Mouse (Mus musculus): ENCODE results near the gene Tppp2. TPM values are rescaled to one million over a fixed set of nuclear protein-coding genes. Genes with fewer than 3 reads are reported as not detected.
"Not testable (repeated sequence)": the region's sequence is repeated elsewhere in the genome, so short reads cannot be mapped to it uniquely, and the experiment has no call there.

The Tppp2 gene
- polyA plus RNA-seq, 1 experiment = not detected

DNA sequence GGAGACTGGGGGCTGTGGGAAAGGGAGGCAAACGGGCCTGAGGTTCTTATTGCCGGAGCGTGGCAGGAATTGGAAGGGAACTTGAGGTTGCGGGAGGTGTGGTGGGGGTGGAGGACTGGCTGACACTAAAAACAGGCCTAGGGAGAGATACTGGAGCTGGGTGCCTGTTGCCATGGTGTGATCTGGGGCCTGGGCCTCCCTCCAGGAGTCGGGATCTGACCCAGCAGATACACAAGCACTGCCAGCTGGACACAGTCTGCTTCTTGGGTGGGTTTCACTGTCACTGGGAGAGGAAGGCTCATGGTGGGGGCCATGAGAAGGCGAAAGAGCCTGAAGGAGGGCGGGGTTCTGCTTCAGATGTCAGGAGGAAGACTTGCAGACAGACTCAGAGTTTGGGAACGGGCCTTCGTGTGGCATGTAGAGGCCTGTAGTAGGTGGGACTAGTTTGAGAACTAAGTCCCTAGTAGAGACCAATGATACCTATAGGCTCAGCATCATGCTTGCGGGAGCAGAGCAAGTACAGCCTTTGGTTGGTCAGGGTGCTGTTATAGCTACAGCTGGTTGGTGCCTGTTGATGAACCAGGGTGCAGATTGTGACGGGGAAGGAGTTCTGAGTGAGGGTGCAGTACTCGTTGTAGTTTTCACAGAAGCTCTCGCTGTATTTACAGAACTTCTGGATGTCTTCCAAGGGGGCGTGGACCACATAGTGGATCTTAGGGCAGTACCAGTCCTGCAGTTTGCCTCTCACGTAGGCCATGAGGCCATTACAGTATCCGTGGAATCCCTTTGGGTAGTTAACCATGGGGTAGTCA lies 3.7 kb downstream of the Tppp2 start:
- Histone ChIP-seq H3ac (ENCODE audit: control insufficient read depth, insufficient read length, low read depth) (no peak overlapping the region), H3K79me3 (ENCODE audit: low read depth) (no peaks in the 10 kb centered on the region), H3K36me3 (ENCODE audit: control insufficient read depth, insufficient read depth) (no peaks in the 10 kb centered on the region), H3K79me2 (ENCODE audit: control insufficient read depth, insufficient read depth) (no peaks in the 10 kb centered on the region), H3K27me3 (ENCODE audit: control insufficient read depth, insufficient read depth, insufficient read length) (peaks cover 6% of the 10 kb centered on the region), H3K4me3 (ENCODE audit: insufficient read depth, poor library complexity, severe bottlenecking) (no peak overlapping the region)
- TF ChIP-seq MYOD1 (IDR thresholded peaks at IDR 0.05; ENCODE audit: control insufficient read depth, insufficient read length, low read depth) (no peak), USF1 (IDR thresholded peaks at IDR 0.05; ENCODE audit: low read depth) (no peak), CTCF (IDR thresholded peaks at IDR 0.05; ENCODE audit: control insufficient read depth, insufficient read depth, insufficient read length) (no peak), MAX (IDR thresholded peaks at IDR 0.05) (no peak), FOSL1 (IDR thresholded peaks at IDR 0.05; ENCODE audit: insufficient read depth, low read length, poor library complexity, severe bottlenecking) (no peak), CEBPB (IDR thresholded peaks at IDR 0.05; ENCODE audit: low read depth) (no peak), MYOG (IDR thresholded peaks at IDR 0.05; ENCODE audit: control insufficient read depth, extremely low read depth, insufficient read length) (no peak)

DNA sequence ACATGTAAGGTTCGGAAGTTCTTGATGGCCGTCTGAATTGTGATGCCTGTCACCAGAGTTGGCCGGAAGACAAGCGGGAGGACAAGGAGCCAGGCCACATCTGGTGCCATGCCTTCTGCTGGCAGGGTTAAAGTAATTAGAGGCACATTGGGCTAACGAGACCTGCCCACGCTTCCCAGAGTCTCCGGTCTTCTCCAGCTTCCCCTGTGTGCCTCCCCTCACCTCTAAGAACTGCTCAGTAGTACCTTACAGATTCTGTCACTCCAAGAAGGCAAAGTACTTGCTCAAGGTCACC lies 4.3 kb downstream of the Tppp2 start, which contains the start of gene Rnase13:
Gene Rnase13 (minus strand): TSS at position 203 of the 295 bp plus-strand sequence.
- no peak within 1 kb of the TSS for H3ac ChIP-seq (ENCODE audit: control insufficient read depth, insufficient read length, low read depth)
- TF ChIP-seq MAX (IDR thresholded peaks at IDR 0.05) (no peak), FOSL1 (IDR thresholded peaks at IDR 0.05; ENCODE audit: insufficient read depth, low read length, poor library complexity, severe bottlenecking) (no peak), MYOD1 (IDR thresholded peaks at IDR 0.05; ENCODE audit: control insufficient read depth, insufficient read length, low read depth) (no peak), USF1 (IDR thresholded peaks at IDR 0.05; ENCODE audit: low read depth) (no peak), MYOG (IDR thresholded peaks at IDR 0.05; ENCODE audit: control insufficient read depth, extremely low read depth, insufficient read length) (no peak), CEBPB (IDR thresholded peaks at IDR 0.05; ENCODE audit: low read depth) (no peak), CTCF (IDR thresholded peaks at IDR 0.05; ENCODE audit: control insufficient read depth, insufficient read depth, insufficient read length) (no peak)
- H3K36me3 ChIP-seq (ENCODE audit: control insufficient read depth, insufficient read depth) = no peaks in the 10 kb centered on the region
- H3K4me3 ChIP-seq (ENCODE audit: insufficient read depth, poor library complexity, severe bottlenecking) = no peak within 1 kb of the TSS
- peaks cover 6% of the 10 kb centered on the region for H3K27me3 ChIP-seq (ENCODE audit: control insufficient read depth, insufficient read depth, insufficient read length)
- H3K79me2 ChIP-seq (ENCODE audit: control insufficient read depth, insufficient read depth) = no peaks in the 10 kb centered on the region
- no peaks in the 10 kb centered on the region for H3K79me3 ChIP-seq (ENCODE audit: low read depth)

DNA sequence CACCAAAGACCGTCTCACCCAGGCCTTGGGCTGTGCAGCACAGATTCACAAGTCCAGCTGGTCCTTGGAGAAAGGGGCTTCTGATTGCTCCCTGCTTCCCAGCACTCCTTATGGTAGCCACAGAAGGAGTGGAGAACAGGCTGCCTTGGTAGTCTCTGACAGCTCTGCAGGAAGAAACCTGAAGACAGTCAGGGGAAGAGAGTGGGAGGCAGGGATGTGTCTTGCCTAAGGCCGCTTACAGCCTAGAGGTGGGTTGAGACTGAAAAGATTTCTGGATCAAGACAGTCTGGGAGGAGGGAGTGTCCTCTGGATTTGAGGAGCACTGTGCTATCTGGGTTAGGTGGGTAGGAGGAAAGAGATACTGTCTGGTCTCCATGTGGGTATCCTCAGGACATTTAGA lies 4.7 kb downstream of the Tppp2 start:
- H3K36me3 ChIP-seq (ENCODE audit: control insufficient read depth, insufficient read depth) = no peaks in the 10 kb centered on the region
- no peak for TF ChIP-seq FOSL1 (IDR thresholded peaks at IDR 0.05; ENCODE audit: insufficient read depth, low read length, poor library complexity, severe bottlenecking)
- no peak for TF ChIP-seq MAX (IDR thresholded peaks at IDR 0.05)
- no peak for TF ChIP-seq CEBPB (IDR thresholded peaks at IDR 0.05; ENCODE audit: low read depth)
- no peak for TF ChIP-seq CTCF (IDR thresholded peaks at IDR 0.05; ENCODE audit: control insufficient read depth, insufficient read depth, insufficient read length)
- no peak for TF ChIP-seq MYOG (IDR thresholded peaks at IDR 0.05; ENCODE audit: control insufficient read depth, extremely low read depth, insufficient read length)
- no peak for TF ChIP-seq USF1 (IDR thresholded peaks at IDR 0.05; ENCODE audit: low read depth)
- no peak for TF ChIP-seq MYOD1 (IDR thresholded peaks at IDR 0.05; ENCODE audit: control insufficient read depth, insufficient read length, low read depth)

DNA sequence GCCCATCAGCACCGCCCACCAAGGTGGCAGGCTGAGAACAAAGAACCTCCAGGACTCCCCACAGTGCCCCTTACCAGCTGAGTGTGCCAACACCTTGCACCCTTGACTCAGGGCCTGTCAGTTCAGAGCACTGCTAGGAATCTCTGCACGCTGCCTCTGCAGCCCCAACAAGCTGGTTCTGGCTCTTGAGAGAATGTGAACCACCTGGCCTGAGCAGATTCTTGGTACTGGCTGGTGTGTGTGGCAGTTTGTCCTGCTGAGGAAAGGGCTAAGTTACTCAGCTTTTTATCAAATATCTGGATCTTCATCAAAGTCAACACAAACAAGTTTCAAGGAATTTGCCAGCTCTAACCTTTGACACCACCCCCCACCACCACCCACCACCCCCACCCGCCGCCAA lies 5.3 kb downstream of the Tppp2 start:
- Histone ChIP-seq H3K36me3 (ENCODE audit: control insufficient read depth, insufficient read depth) (no peaks in the 10 kb centered on the region), H3K27me3 (ENCODE audit: control insufficient read depth, insufficient read depth, insufficient read length) (peaks cover 6% of the 10 kb centered on the region), H3ac (ENCODE audit: control insufficient read depth, insufficient read length, low read depth) (no peak overlapping the region), H3K79me3 (ENCODE audit: low read depth) (no peaks in the 10 kb centered on the region), H3K4me3 (ENCODE audit: insufficient read depth, poor library complexity, severe bottlenecking) (no peak overlapping the region), H3K79me2 (ENCODE audit: control insufficient read depth, insufficient read depth) (no peaks in the 10 kb centered on the region)
- TF ChIP-seq FOSL1 (IDR thresholded peaks at IDR 0.05; ENCODE audit: insufficient read depth, low read length, poor library complexity, severe bottlenecking) (no peak), MAX (IDR thresholded peaks at IDR 0.05) (no peak), USF1 (IDR thresholded peaks at IDR 0.05; ENCODE audit: low read depth) (no peak), CEBPB (IDR thresholded peaks at IDR 0.05; ENCODE audit: low read depth) (no peak), MYOG (IDR thresholded peaks at IDR 0.05; ENCODE audit: control insufficient read depth, extremely low read depth, insufficient read length) (no peak), MYOD1 (IDR thresholded peaks at IDR 0.05; ENCODE audit: control insufficient read depth, insufficient read length, low read depth) (no peak), CTCF (IDR thresholded peaks at IDR 0.05; ENCODE audit: control insufficient read depth, insufficient read depth, insufficient read length) (no peak)

More for the DNA sequence above, 4.7 kb downstream of the Tppp2 start:
- Histone ChIP-seq H3K79me3 (ENCODE audit: low read depth) (no peaks in the 10 kb centered on the region), H3ac (ENCODE audit: control insufficient read depth, insufficient read length, low read depth) (no peak overlapping the region), H3K79me2 (ENCODE audit: control insufficient read depth, insufficient read depth) (no peaks in the 10 kb centered on the region), H3K27me3 (ENCODE audit: control insufficient read depth, insufficient read depth, insufficient read length) (peaks cover 6% of the 10 kb centered on the region), H3K4me3 (ENCODE audit: insufficient read depth, poor library complexity, severe bottlenecking) (no peak overlapping the region)

DNA sequence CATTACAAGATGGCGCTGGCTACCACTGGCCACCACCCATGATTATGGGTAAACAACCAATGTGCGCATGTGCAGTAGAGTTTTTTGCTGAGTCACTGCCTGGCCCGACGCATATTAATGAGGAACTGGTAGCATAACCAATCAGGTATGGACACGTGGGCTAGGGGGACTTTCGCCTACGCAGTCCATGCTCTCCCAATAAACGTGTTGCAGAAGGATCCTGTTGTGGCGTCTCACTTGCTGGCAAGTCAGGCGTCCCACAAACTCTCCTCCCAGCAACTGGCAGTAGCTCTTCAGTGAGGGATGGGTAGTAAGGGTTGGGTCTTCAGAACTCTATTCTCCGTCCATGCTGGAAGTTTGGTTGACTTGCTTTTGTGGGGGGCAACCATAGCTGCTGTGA lies 8.7 kb downstream of the Tppp2 start:
- not testable (repeated sequence) for H3K79me2 ChIP-seq (ENCODE audit: control insufficient read depth, insufficient read depth); H3K79me3 ChIP-seq (ENCODE audit: low read depth); H3K27me3 ChIP-seq (ENCODE audit: control insufficient read depth, insufficient read depth, insufficient read length); H3K36me3 ChIP-seq (ENCODE audit: control insufficient read depth, insufficient read depth); H3ac ChIP-seq (ENCODE audit: control insufficient read depth, insufficient read length, low read depth); H3K4me3 ChIP-seq (ENCODE audit: insufficient read depth, poor library complexity, severe bottlenecking)
